Mouse (Mus musculus): ENCODE data around the gene Il15ra.
"Not testable (repeated sequence)": the region's sequence is repeated elsewhere in the genome, so short reads cannot be mapped to it uniquely, and the experiment has no call there.

Il15ra gene

GRCm38 (mm10) chr2:11710101-11710500, 5.0 kb downstream of the Il15ra start:
- DNase-seq (ENCODE audit: low spot score): not testable (repeated sequence)

- no peak for DNase-seq (ENCODE audit: low spot score)
Observed at GRCm38 (mm10) chr2:11712483-11712990, 7.4 kb downstream of the Il15ra start.

GRCm38 (mm10) chr2:11713021-11713420, 7.9 kb downstream of the Il15ra start:
- DNase-seq (ENCODE audit: low spot score): no peak

- DNase-seq (ENCODE audit: low spot score): no peak
Observed at GRCm38 (mm10) chr2:11714535-11714934, 9.4 kb downstream of the Il15ra start.

GRCm38 (mm10) chr2:11718573-11718972, 13.5 kb downstream of the Il15ra start:
- DNase-seq (ENCODE audit: low spot score): no peak

- DNase-seq (ENCODE audit: low spot score): no peak
Observed at GRCm38 (mm10) chr2:11722564-11722963, 17.5 kb downstream of the Il15ra start.

- no peak for DNase-seq (ENCODE audit: low spot score)
Observed at GRCm38 (mm10) chr2:11727574-11727973, 22.5 kb downstream of the Il15ra start.

- DNase-seq (ENCODE audit: low spot score): no peak
Observed at GRCm38 (mm10) chr2:11729091-11729490, 24.0 kb downstream of the Il15ra start.

GRCm38 (mm10) chr2:11732978-11733377, 27.9 kb downstream of the Il15ra start:
- DNase-seq (ENCODE audit: low spot score): no peak

- DNase-seq (ENCODE audit: low spot score): no peak
Observed at GRCm38 (mm10) chr2:11735853-11736252, 30.8 kb downstream of the Il15ra start.

GRCm38 (mm10) chr2:11738794-11739193, 33.7 kb downstream of the Il15ra start:
- no peak for DNase-seq (ENCODE audit: low spot score)

- DNase-seq (ENCODE audit: low spot score): no peak
Observed at GRCm38 (mm10) chr2:11739516-11740051, 34.5 kb downstream of the Il15ra start.

GRCm38 (mm10) chr2:11762541-11762940, 57.5 kb downstream of the Il15ra start:
- no peak for DNase-seq (ENCODE audit: low spot score)

- no peak for DNase-seq (ENCODE audit: low spot score)
Observed at GRCm38 (mm10) chr2:11765694-11766093, 60.6 kb downstream of the Il15ra start.

- no peak for DNase-seq (ENCODE audit: low spot score)
Observed at GRCm38 (mm10) chr2:11766485-11767160, 61.5 kb downstream of the Il15ra start.

GRCm38 (mm10) chr2:11767161-11767545, 62.1 kb downstream of the Il15ra start:
- DNase-seq (ENCODE audit: low spot score): no peak

GRCm38 (mm10) chr2:11771701-11772100, 66.6 kb downstream of the Il15ra start:
- no peak for DNase-seq (ENCODE audit: low spot score)

- DNase-seq (ENCODE audit: low spot score): no peak
Observed at GRCm38 (mm10) chr2:11772401-11772800, 67.3 kb downstream of the Il15ra start.

GRCm38 (mm10) chr2:11774426-11774825, 69.3 kb downstream of the Il15ra start:
- DNase-seq (ENCODE audit: low spot score): no peak

GRCm38 (mm10) chr2:11775121-11775520, 70.0 kb downstream of the Il15ra start:
- DNase-seq (ENCODE audit: low spot score): no peak

GRCm38 (mm10) chr2:11776415-11776814, 71.3 kb downstream of the Il15ra start:
- DNase-seq (ENCODE audit: low spot score): no peak

GRCm38 (mm10) chr2:11777091-11778068, 72.3 kb downstream of the Il15ra start, which contains the start of the genes Fbh1 and Ankrd16:
TSS of gene Fbh1 (minus strand) at chr2:11777582.
TSS of gene Ankrd16 (plus strand) at chr2:11777876.
- DNase-seq (ENCODE audit: low spot score): peak; percentile 100

Data from ovary, postnatal 14 days (tissue).